8 mouse cellular contexts compared by ENCODE assay signal in the genomic region with DNA sequence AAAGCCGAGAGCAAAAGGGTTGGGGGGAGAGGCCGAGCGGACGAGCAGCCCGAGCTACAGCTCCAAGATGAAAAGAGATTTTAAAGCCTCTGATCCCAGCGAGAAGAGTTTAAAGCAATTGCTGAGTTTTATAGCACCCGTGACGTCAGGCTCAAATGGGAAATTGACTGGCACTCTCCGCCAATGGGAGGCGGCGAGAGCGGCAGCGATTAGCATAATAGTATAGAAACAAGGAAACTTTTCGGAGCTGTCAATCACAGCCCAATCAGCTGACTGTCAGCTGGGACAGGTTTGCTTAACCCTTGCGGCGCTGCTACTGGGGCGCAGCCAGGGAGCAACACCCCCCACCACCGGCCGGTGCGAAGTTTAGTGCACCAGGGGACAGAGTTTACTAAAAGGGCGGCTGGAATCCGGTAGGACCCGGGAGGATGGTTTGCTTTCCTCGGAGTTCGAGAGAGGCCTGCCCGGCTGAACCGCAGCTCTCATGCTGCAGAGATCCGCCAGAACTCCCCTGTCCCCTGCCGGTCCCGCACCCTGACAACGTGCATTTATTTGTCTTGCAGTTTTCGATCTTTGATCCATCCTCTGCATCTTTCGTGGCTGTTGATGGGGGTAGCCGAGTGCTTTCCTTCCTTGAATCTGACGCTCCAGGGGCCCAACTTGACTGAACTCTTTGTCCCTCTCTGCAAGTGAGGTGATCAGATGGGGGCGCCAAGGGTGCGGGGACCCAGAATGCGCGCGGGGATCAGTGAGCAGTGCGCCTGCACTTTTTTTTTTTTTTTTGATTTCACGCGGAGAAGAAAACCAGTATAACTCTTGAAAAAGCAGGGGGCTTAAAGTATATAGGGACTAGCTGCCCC. TPM values are rescaled to one million over a fixed set of nuclear protein-coding genes. Genes with fewer than 3 reads are reported as not detected.
A peak's percentile ranks its signal among the peaks of the same experiment; 100 is the strongest.
DNase-seq lines count a peak whose midpoint lies in the region; ATAC-seq lines count a peak whose summit lies in the region.

TSS of gene Maf (minus strand) at position 64 of the 860 bp plus-strand sequence.

- peak within 1 kb of the TSS; percentile 77 for H3K27ac ChIP-seq in heart, embryonic 12.5 days (ENCODE audit: poor library complexity, severe bottlenecking)
- H3K27ac ChIP-seq in kidney, embryonic 16.5 days (ENCODE audit: low read length), result peak within 1 kb of the TSS; percentile 95

- H3K4me1 ChIP-seq in heart, embryonic 12.5 days (replicated peaks), result peaks cover 12% of the 10 kb centered on the region
- peaks cover 22% of the 10 kb centered on the region for H3K4me1 ChIP-seq in kidney, embryonic 16.5 days (ENCODE audit: insufficient read depth, low read length)

- peak within 1 kb of the TSS; percentile 73 for H3K9ac ChIP-seq in heart, embryonic 12.5 days
- peak within 1 kb of the TSS; percentile 86 for H3K9ac ChIP-seq in kidney, embryonic 16.5 days (replicated peaks; ENCODE audit: low read length)

- under 1% methylated on average over 43 of the region's 43 CpGs for WGBS in heart, embryonic 12.5 days
- WGBS in kidney, embryonic 16.5 days, result under 1% methylated on average over 43 of the region's 43 CpGs

- no peaks in the 10 kb centered on the region for H3K36me3 ChIP-seq in heart, embryonic 12.5 days
- no peaks in the 10 kb centered on the region for H3K36me3 ChIP-seq in kidney, embryonic 16.5 days (ENCODE audit: insufficient read depth, low read length)

- peak; percentile 71 for ATAC-seq in heart, embryonic 12.5 days (ENCODE audit: insufficient number of reproducible peaks, low FRiP score)
- peak; percentile 81 for ATAC-seq in kidney, embryonic 16.5 days (ENCODE audit: low FRiP score, low TSS enrichment)

- no peaks in the 10 kb centered on the region for H3K9me3 ChIP-seq in heart, embryonic 12.5 days (replicated peaks)
- no peaks in the 10 kb centered on the region for H3K9me3 ChIP-seq in kidney, embryonic 16.5 days (ENCODE audit: low read length)

- peak within 1 kb of the TSS; percentile 71 for H3K4me3 ChIP-seq in heart, embryonic 12.5 days
- H3K4me3 ChIP-seq in kidney, embryonic 16.5 days (ENCODE audit: low read length), result peak within 1 kb of the TSS; percentile 80

- H3K27me3 ChIP-seq in heart, embryonic 12.5 days (replicated peaks), result peaks cover 21% of the 10 kb centered on the region
- peaks cover 1% of the 10 kb centered on the region; the same call in 1 of the 2 replicates for H3K27me3 ChIP-seq in kidney, embryonic 16.5 days (ENCODE audit: insufficient read depth, low read length)

- DNase-seq in 3134 (ENCODE audit: extremely low read depth, insufficient read length, low spot score), result peak; percentile 84
- DNase-seq in brain, adult 2 months (ENCODE audit: low read depth, low spot score), result peak; percentile 89
- DNase-seq in fat pad, adult 2 months (ENCODE audit: extremely low read depth, low read depth, low spot score), result peak; percentile 62
- DNase-seq in liver, result peak; percentile 73
- DNase-seq in monocyte, adult 2 months (ENCODE audit: low read depth in 1 of 2, low spot score in 2 of 2), result peak; percentile 59 to 78
- DNase-seq in spleen, postnatal 36 days (ENCODE audit: low spot score in 2 of 2), result peak; percentile 84 to 87

- peak within 1 kb of the TSS; percentile 84 for H3K4me2 ChIP-seq in heart, embryonic 12.5 days
- H3K4me2 ChIP-seq in kidney, embryonic 16.5 days (replicated peaks; ENCODE audit: low read depth, low read length), result peak within 1 kb of the TSS; percentile 73

RNA-seq across cellular contexts. Expression of gene Maf, which starts in this region (rescaled TPM):
- polyA plus RNA-seq in heart, embryonic 12.5 days (2016; fragmentation: Nextera tagmentation; extraction: Ambion mirVana), result 2.1 and 2.6 TPM in 2 replicates
- 7.9 and 9.0 TPM in 2 replicates for polyA plus RNA-seq in kidney, embryonic 16.5 days (2015; fragmentation: Nextera tagmentation; extraction: Ambion mirVana)

Comparison
In these comparisons a context has a peak if more than half of its experiments do, and no peak if none do; other contexts are left out.
1. Peak in every context shown above with its lines: DNase-seq, ATAC-seq, H3K4me3 ChIP-seq and H3K27ac ChIP-seq.